Mouse (Mus musculus) c-Kit-negative CD71-positive TER-119-positive erythroid progenitor cells, embryonic 14.5 days (primary cell): ENCODE measurements at regions not wholly inside any gene's neighbourhood (a gene's known extent, or its start where the extent isn't known, plus 50 kb on each side); places are given as distances from the start of the nearest gene placed in this dataset.

Experiments
- DNase-seq: peaks from one replicate; pipeline ENCODE4 v3.0.0-alpha.2; 2013; ENCODE audit warnings: low read depth, low spot score

GRCm38 (mm10) chr2:167848468-167849440 is 83.1 kb upstream of the Ptpn1 start:
- no peak for DNase-seq

- DNase-seq = no peak
Measured at GRCm38 (mm10) chr2:167847281-167848077, 84.4 kb upstream of the Ptpn1 start.

- DNase-seq = no peak
Measured at GRCm38 (mm10) chr2:167845370-167845769, 86.5 kb upstream of the Ptpn1 start.

- no peak for DNase-seq
Measured at GRCm38 (mm10) chr2:167844556-167844955, 87.3 kb upstream of the Ptpn1 start.

- no peak for DNase-seq
Measured at GRCm38 (mm10) chr2:167843921-167844320, 87.9 kb upstream of the Ptpn1 start.

- DNase-seq = no peak
Measured at GRCm38 (mm10) chr2:167842993-167843392, 88.9 kb upstream of the Ptpn1 start.

- DNase-seq = no peak
Measured at GRCm38 (mm10) chr2:167842473-167842872, 89.4 kb upstream of the Ptpn1 start.

GRCm38 (mm10) chr2:167841339-167842240 is 90.3 kb upstream of the Ptpn1 start:
- DNase-seq = no peak

GRCm38 (mm10) chr2:167840344-167840743 is 91.5 kb upstream of the Ptpn1 start:
- no peak for DNase-seq

GRCm38 (mm10) chr2:167839324-167839981 is 92.4 kb upstream of the Ptpn1 start:
- DNase-seq = no peak

GRCm38 (mm10) chr2:167837596-167837995 is 94.3 kb upstream of the Ptpn1 start:
- no peak for DNase-seq

GRCm38 (mm10) chr2:167836611-167837010 is 95.2 kb upstream of the Ptpn1 start:
- DNase-seq = no peak

- DNase-seq = no peak
Measured at GRCm38 (mm10) chr2:167834605-167835004, 97.3 kb upstream of the Ptpn1 start.

GRCm38 (mm10) chr2:167833290-167833953 is 98.4 kb upstream of the Ptpn1 start:
- DNase-seq = no peak

GRCm38 (mm10) chr2:167831076-167832039 is 100.5 kb upstream of the Ptpn1 start:
- no peak for DNase-seq

GRCm38 (mm10) chr2:167828258-167828657 is 103.6 kb upstream of the Ptpn1 start:
- DNase-seq = no peak

- no peak for DNase-seq
Measured at GRCm38 (mm10) chr2:167826922-167827703, 104.7 kb upstream of the Ptpn1 start.

GRCm38 (mm10) chr2:167823513-167823912 is 108.3 kb upstream of the Ptpn1 start:
- DNase-seq = no peak
